Mouse (Mus musculus): Measurements from ENCODE around the gene Ppp1r14c. TPM values are rescaled to one million over a fixed set of nuclear protein-coding genes. Genes with fewer than 3 reads are reported as not detected.
A peak's percentile ranks its signal among the peaks of the same experiment; 100 is the strongest.

The Ppp1r14c gene
- polyA plus RNA-seq, 1 experiment from 2014 or later: 2.9 TPM

DNA sequence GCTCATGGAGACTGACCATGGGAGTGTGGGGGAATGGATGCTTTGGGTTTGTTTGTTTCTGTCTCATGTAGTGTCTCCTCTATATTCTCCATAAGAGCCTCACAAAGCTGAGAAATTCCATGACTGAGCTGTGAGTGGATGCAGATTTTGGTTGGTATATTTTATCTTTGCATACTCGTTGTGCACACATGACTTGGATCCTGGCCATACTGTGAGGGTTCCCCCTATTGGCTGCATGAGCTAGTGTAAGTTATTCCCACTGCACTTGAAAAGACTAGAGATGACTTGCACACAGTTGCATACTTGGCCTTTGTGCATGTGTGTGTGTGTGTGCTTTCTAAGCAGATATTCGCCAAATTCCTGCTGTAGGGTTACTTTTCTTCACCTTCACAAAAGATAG is 40.4 kb downstream of the Ppp1r14c start:
- DNase-seq (ENCODE audit: low spot score) (no peak), ATAC-seq (ENCODE audit: low FRiP score, low TSS enrichment) (no peak)
- Histone ChIP-seq H3K4me2 (replicated peaks; ENCODE audit: low read depth) (no peak overlapping the region), H3K9ac (ENCODE audit: low read length) (no peak overlapping the region), H3K4me1 (replicated peaks; ENCODE audit: control insufficient read depth, insufficient read depth) (no peaks in the 10 kb centered on the region), H3K27ac (replicated peaks) (no peak overlapping the region), H3K36me3 (ENCODE audit: control insufficient read depth, insufficient read depth, low read length) (no peaks in the 10 kb centered on the region), H3K4me3 (ENCODE audit: low read depth, low read length) (no peak overlapping the region), H3K9me3 (ENCODE audit: control insufficient read depth, low read length) (no peaks in the 10 kb centered on the region), H3K27me3 (ENCODE audit: control insufficient read depth, insufficient read depth, low read length) (no peaks in the 10 kb centered on the region)
- 51% methylated on average over 2 of the region's 2 CpGs for WGBS
- TF ChIP-seq CTCF (IDR thresholded peaks at IDR 0.05; ENCODE audit: low read depth) (peak; percentile 40), EP300 (optimal IDR thresholded peaks at IDR 0.05) (no peak)

DNA sequence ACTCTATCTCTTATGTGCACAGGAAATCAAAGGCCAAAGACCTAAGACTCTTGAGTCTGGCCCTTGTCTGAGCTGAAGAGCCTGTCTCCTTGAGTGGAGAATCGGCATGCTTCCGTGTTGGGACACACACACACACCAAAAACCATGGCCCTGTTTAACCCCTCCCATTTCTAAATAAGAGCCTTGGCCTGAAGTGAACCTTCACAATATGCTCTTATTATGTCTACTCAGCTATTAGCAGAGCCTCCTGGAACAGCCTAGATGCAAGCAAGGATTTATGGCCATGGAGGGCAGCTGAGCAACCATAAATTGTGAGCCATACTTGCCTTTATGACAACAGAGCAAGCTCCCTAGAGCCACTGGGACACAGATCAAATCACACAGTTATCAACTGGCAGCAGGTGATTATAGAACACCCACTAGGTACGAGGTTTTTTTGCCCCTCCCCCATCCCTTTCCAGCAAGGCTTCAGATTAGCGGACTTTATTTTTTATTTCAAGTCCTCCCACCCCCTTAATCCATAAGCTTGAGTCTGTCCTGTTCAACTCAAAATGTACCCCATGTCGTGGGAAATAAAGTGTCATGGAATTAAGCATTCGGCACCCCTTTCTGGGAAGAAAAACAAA is 42.3 kb downstream of the Ppp1r14c start:
- WGBS: 68% methylated on average over 6 of the region's 6 CpGs

DNA sequence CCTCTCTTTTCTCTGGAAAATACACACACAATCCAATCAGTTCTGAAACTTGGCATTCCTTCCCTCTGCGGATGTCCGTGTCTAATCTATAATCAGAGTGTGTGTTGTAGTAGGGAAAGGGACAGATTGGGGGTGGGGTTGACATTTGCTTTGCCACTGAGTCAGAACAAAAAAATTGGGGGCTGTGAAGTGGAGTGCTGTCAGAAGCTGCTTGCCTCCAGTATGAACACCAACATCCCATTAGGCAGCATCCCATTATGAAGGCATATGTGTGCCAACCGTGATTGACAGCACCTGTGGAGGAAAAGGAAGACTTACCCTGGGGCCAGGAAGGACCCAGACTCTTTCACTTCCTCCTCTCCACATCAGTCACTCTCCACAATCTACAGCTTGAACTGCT is 42.8 kb downstream of the Ppp1r14c start:
- no peaks in the 10 kb centered on the region for H3K9me3 ChIP-seq (ENCODE audit: control insufficient read depth, low read length)
- H3K4me2 ChIP-seq (replicated peaks; ENCODE audit: low read depth): no peak overlapping the region
- H3K27ac ChIP-seq (replicated peaks): no peak overlapping the region
- ATAC-seq (ENCODE audit: low FRiP score, low TSS enrichment) (no peak), DNase-seq (ENCODE audit: low spot score) (no peak)
- no peaks in the 10 kb centered on the region for H3K27me3 ChIP-seq (ENCODE audit: control insufficient read depth, insufficient read depth, low read length)
- H3K4me1 ChIP-seq (replicated peaks; ENCODE audit: control insufficient read depth, insufficient read depth): no peaks in the 10 kb centered on the region
- no peak for TF ChIP-seq EP300 (optimal IDR thresholded peaks at IDR 0.05)
- no peak for TF ChIP-seq CTCF (IDR thresholded peaks at IDR 0.05; ENCODE audit: low read depth)
- H3K4me3 ChIP-seq (ENCODE audit: low read depth, low read length): no peak overlapping the region
- WGBS: 70% methylated on average over 3 of the region's 3 CpGs
- H3K36me3 ChIP-seq (ENCODE audit: control insufficient read depth, insufficient read depth, low read length): no peaks in the 10 kb centered on the region
- no peak overlapping the region for H3K9ac ChIP-seq (ENCODE audit: low read length)

More for the DNA sequence above, 42.3 kb downstream of the Ppp1r14c start:
- no peaks in the 10 kb centered on the region for H3K9me3 ChIP-seq (ENCODE audit: control insufficient read depth, low read length)
- no peaks in the 10 kb centered on the region for H3K36me3 ChIP-seq (ENCODE audit: control insufficient read depth, insufficient read depth, low read length)
- no peaks in the 10 kb centered on the region for H3K27me3 ChIP-seq (ENCODE audit: control insufficient read depth, insufficient read depth, low read length)
- ATAC-seq (ENCODE audit: low FRiP score, low TSS enrichment) (no peak), DNase-seq (ENCODE audit: low spot score) (no peak)
- no peak overlapping the region for H3K27ac ChIP-seq (replicated peaks)
- no peak for TF ChIP-seq CTCF (IDR thresholded peaks at IDR 0.05; ENCODE audit: low read depth)
- no peak overlapping the region for H3K9ac ChIP-seq (ENCODE audit: low read length)
- H3K4me3 ChIP-seq (ENCODE audit: low read depth, low read length): no peak overlapping the region
- H3K4me2 ChIP-seq (replicated peaks; ENCODE audit: low read depth): no peak overlapping the region
- H3K4me1 ChIP-seq (replicated peaks; ENCODE audit: control insufficient read depth, insufficient read depth): no peaks in the 10 kb centered on the region

DNA sequence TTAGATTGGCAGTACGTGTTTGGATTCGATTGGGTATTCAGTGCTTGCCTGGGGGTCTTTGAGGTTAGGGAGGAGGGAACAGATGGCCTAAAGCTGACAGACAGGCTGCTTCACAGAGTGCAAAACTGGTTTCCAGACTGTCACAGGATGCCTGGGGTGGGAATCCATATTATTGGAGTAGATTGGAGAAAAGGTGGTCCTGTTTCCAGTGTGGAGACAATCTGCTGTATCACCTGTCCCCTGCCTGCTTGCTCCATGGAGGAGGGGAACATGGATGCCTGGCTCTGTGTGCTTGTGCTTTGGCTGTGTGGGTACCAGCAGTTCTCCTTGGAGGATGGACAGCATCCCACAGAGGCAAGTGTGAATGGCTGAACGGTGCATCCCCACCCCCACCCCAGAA is 45.4 kb downstream of the Ppp1r14c start:
- no peak overlapping the region for H3K4me2 ChIP-seq (replicated peaks; ENCODE audit: low read depth)
- no peaks in the 10 kb centered on the region for H3K36me3 ChIP-seq (ENCODE audit: control insufficient read depth, insufficient read depth, low read length)
- no peak overlapping the region for H3K9ac ChIP-seq (ENCODE audit: low read length)
- no peaks in the 10 kb centered on the region for H3K27me3 ChIP-seq (ENCODE audit: control insufficient read depth, insufficient read depth, low read length)
- no peaks in the 10 kb centered on the region for H3K4me1 ChIP-seq (replicated peaks; ENCODE audit: control insufficient read depth, insufficient read depth)
- TF ChIP-seq CTCF (IDR thresholded peaks at IDR 0.05; ENCODE audit: low read depth): no peak
- no peak for TF ChIP-seq EP300 (optimal IDR thresholded peaks at IDR 0.05)
- H3K4me3 ChIP-seq (ENCODE audit: low read depth, low read length): no peak overlapping the region
- no peak for ATAC-seq (ENCODE audit: low FRiP score, low TSS enrichment)
- no peak for DNase-seq (ENCODE audit: low spot score)
- WGBS: 71% methylated on average over 3 of the region's 3 CpGs
- no peaks in the 10 kb centered on the region for H3K9me3 ChIP-seq (ENCODE audit: control insufficient read depth, low read length)
- H3K27ac ChIP-seq (replicated peaks): no peak overlapping the region

DNA sequence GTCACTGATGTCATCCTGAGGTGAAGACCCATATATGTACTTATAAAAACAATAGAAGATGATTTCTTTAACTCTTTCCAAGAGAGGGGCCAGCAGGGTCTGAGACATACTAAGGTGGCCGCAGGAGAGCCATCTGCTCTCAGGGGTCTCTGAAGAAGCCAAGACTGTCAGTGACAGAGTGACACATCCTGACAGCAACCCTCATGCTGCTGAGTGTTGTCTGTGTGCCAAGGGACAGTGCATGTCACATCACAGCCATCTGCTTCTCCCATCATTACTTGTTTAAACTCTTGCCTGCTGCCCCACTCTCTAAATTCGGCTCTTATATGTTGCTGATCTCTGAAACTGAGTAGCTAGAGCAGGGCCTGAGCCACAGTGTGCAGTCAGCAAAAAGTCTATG is 45.8 kb downstream of the Ppp1r14c start:
- Histone ChIP-seq H3K9ac (ENCODE audit: low read length) (no peak overlapping the region), H3K4me2 (replicated peaks; ENCODE audit: low read depth) (no peak overlapping the region), H3K4me1 (replicated peaks; ENCODE audit: control insufficient read depth, insufficient read depth) (no peaks in the 10 kb centered on the region), H3K4me3 (ENCODE audit: low read depth, low read length) (no peak overlapping the region), H3K9me3 (ENCODE audit: control insufficient read depth, low read length) (no peaks in the 10 kb centered on the region), H3K27me3 (ENCODE audit: control insufficient read depth, insufficient read depth, low read length) (no peaks in the 10 kb centered on the region), H3K36me3 (ENCODE audit: control insufficient read depth, insufficient read depth, low read length) (no peaks in the 10 kb centered on the region), H3K27ac (replicated peaks) (no peak overlapping the region)
- no peak for DNase-seq (ENCODE audit: low spot score)
- ATAC-seq (ENCODE audit: low FRiP score, low TSS enrichment): no peak
- 78% methylated on average over 2 of the region's 2 CpGs for WGBS
- TF ChIP-seq EP300 (optimal IDR thresholded peaks at IDR 0.05): no peak
- TF ChIP-seq CTCF (IDR thresholded peaks at IDR 0.05; ENCODE audit: low read depth): no peak

DNA sequence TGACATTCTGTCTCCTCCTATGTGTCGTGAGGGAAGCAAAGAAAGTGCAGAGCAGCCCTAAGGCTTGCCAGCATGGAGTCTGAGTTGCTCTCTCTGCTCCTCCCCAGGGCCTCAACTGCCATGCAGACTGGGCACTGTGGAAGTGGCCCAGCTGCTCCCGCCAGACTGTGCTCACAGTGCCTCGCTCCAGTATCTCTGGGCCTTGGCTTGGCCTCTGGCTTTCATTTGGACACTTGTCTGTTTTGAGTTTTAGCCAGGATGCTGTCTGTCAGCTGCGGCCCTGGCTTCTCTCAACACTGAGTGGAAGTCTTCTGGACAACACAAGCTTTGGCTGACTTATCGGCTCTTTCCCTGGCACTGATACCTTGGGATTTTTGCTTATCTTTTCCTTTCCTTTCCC is 49.0 kb downstream of the Ppp1r14c start:
- WGBS: 62% methylated on average over 5 of the region's 5 CpGs

More for the DNA sequence above, 49.0 kb downstream of the Ppp1r14c start:
- DNase-seq (ENCODE audit: low spot score) (no peak), ATAC-seq (ENCODE audit: low FRiP score, low TSS enrichment) (no peak)
- no peak for TF ChIP-seq CTCF (IDR thresholded peaks at IDR 0.05; ENCODE audit: low read depth)
- no peak for TF ChIP-seq EP300 (optimal IDR thresholded peaks at IDR 0.05)
- Histone ChIP-seq H3K27me3 (ENCODE audit: control insufficient read depth, insufficient read depth, low read length) (no peaks in the 10 kb centered on the region), H3K4me3 (ENCODE audit: low read depth, low read length) (no peak overlapping the region), H3K27ac (replicated peaks) (no peak overlapping the region), H3K9ac (ENCODE audit: low read length) (no peak overlapping the region), H3K4me1 (replicated peaks; ENCODE audit: control insufficient read depth, insufficient read depth) (no peaks in the 10 kb centered on the region), H3K36me3 (ENCODE audit: control insufficient read depth, insufficient read depth, low read length) (no peaks in the 10 kb centered on the region), H3K9me3 (ENCODE audit: control insufficient read depth, low read length) (no peaks in the 10 kb centered on the region), H3K4me2 (replicated peaks; ENCODE audit: low read depth) (no peak overlapping the region)

Data from stomach, postnatal 0 days (tissue).